Mouse (Mus musculus) liver, adult (tissue): ENCODE results near the gene Prap1.

Experiments
- GATA4 ChIP-seq: IDR thresholded peaks from 2 replicates; pipeline ENCODE4 v1.6.1; 2014; ENCODE audit warnings: mild to moderate bottlenecking, low read length; ENCODE audit not compliant: insufficient replicate concordance

Prap1 gene

DNA sequence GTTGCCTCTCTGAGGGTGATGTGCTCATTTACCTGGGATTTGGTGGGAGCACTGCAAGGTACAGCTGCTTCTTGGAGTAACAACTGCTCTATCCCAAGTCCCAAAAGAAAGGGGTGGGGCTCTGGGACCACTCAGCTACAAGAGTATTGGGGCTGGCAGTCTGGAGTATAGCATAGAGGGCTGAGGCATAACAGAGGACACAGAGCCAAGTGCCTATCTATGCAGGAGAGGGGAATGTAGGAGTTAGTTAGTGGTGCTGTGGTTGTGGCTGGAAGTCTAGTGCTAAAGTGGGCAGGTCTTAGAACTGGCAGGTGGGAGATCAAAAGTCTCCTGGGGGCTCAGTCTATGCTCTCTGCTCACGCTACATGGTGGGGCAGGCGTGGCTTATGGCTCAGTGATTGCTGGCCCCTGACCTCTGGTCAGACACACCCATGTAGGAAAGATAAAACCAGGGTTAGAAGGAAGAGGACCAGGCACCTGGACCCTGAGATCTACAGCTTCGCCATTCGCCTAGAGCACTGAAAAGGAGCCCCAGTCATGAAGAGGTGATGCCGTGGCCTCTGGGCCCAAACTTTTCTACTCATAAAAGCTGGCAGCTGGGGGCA lies at the start of gene Prap1:
TSS of gene Prap1 (plus strand) at position 472 of the 605 bp plus-strand sequence.
- TF ChIP-seq GATA4, result no peak

GRCm38 (mm10) chr7:140045546-140045945 lies 47.6 kb upstream of the Prap1 start:
- TF ChIP-seq GATA4, result no peak

DNA sequence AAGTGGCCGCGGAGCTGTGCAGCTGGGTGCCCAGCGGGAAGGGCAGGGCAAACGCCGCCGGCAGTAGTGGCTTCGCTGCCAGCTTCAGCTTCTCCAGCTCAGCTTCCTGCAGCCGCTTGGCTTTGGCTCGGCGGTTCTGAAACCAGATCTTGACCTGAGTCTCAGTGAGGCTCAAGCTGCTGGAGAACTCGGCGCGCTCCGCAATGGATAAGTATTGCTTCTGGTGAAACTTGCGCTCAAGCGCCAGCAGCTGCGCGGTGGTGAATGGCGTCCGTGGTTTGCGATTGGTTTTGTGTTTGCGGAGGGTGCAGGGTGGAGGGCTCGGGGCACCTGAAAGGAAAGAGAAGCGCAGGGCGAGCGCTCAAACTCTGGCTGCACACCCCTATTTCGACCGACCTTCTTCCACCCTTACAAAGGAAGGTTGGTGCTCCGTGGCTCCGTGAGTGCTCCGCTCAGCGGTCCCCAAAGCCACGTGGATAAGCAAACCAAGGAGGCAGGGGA lies 45.3 kb upstream of the Prap1 start:
- no peak for TF ChIP-seq GATA4

DNA sequence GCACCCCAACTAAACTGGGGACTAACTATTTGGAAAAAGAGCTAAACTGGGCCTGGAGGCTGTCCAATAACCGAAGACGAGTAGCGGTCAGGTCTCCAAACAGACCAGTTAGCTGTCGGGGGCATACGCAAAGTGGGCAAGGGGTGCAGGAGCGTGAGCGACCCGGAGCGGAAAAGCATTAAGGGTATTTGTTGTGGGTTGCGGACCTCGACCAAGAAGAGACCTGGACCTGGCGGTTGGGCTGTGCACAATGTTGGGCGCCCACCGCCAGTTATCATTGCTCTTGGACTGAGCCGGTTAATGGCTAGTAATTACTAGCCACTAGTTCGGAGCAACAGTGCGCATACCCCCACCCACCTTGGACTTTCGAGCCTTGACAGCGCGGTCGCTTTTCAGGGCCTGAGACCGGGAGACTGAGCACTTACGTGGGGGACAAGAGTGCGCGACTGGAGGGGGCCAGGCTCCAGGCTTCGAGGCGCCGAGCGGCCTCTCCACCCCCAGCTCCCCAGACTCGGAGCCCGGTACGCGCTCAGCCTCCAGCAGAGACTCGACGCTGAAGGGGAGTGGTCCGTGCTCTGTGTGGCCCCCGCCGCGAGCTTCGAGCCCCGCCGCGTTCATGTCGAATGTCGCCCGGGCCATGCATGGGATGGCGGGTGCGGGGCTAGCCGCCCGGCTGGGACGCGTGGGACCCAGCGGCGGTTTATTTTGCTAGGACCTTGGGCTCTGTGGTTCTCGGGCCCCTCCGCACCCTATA lies 44.7 kb upstream of the Prap1 start, which contains the start of gene Msx3:
TSS of gene Msx3 (minus strand) at position 729 of the 754 bp plus-strand sequence.
- no peak for TF ChIP-seq GATA4

- TF ChIP-seq GATA4, result no peak
Observed at GRCm38 (mm10) chr7:140049115-140049689, 44.0 kb upstream of the Prap1 start.

GRCm38 (mm10) chr7:140054124-140054523 lies 39.1 kb upstream of the Prap1 start:
- TF ChIP-seq GATA4, result no peak

GRCm38 (mm10) chr7:140057413-140058407 lies 35.5 kb upstream of the Prap1 start:
- no peak for TF ChIP-seq GATA4

- TF ChIP-seq GATA4, result no peak
Observed at GRCm38 (mm10) chr7:140058528-140058927, 34.7 kb upstream of the Prap1 start.

GRCm38 (mm10) chr7:140059601-140060000 lies 33.6 kb upstream of the Prap1 start:
- TF ChIP-seq GATA4, result no peak

GRCm38 (mm10) chr7:140060936-140061831 lies 32.0 kb upstream of the Prap1 start:
- no peak for TF ChIP-seq GATA4

- TF ChIP-seq GATA4, result no peak
Observed at GRCm38 (mm10) chr7:140061832-140062130, 31.4 kb upstream of the Prap1 start.

DNA sequence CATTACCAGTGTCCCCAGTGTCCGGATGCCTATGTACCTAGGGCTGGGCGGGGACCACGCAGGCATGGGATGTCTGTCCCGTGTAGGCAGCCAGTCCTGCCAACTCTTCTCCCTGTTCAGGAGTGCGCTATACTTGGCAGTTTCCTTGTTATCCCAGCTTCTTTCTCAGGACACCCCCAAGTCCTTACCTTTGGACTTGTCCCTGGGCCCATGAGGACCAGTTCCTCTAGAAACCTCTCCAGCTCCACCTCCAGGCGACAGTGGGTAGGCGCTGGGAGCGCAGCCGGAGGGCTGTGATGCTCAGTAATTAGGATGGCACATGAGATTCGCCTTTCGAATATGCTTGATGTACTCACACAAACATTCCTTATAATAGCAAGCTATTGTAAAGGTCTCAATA lies 30.9 kb upstream of the Prap1 start:
- TF ChIP-seq GATA4, result no peak

GRCm38 (mm10) chr7:140063092-140063491 lies 30.1 kb upstream of the Prap1 start:
- TF ChIP-seq GATA4, result no peak

DNA sequence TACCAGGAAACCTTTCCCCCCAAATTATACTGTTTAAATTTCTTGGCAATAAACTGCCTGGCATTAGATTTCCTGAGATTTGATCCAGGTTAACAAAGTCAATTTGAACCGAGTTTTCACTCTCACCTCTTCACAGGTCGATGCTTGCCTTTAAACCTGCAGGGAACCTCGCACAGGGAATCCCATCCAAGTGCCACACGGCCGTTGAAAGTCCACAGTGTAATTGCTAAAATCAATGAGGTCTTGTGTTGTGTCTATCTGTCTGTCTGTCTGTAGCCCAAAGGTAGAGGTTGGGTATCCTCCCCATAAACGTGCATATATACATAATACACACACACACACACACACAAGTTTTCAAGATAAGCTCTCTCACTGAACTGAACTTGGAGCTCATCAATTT lies 25.8 kb upstream of the Prap1 start:
- TF ChIP-seq GATA4, result no peak
